Mouse (Mus musculus) adrenal gland, postnatal 10 days (tissue): Measurements from ENCODE around the gene Lpcat4. TPM values are rescaled to one million over a fixed set of nuclear protein-coding genes. Genes with fewer than 3 reads are reported as not detected.
"Not testable (repeated sequence)": the region's sequence is repeated elsewhere in the genome, so short reads cannot be mapped to it uniquely, and the experiment has no call there.

Experiments used
- DNase-seq: peaks from one replicate; pipeline ENCODE4 v3.0.0; 2021; ENCODE audit warnings: mixed read lengths
- total RNA-seq, 2 experiments: library from RNA; stranded (reverse); gene quantifications; 2 replicates each; pipeline ENCODE4 v1.2.3; 2021

The Lpcat4 gene
- total RNA-seq, 2 experiments from 2014 or later = 8.4 to 9.5 TPM

DNA sequence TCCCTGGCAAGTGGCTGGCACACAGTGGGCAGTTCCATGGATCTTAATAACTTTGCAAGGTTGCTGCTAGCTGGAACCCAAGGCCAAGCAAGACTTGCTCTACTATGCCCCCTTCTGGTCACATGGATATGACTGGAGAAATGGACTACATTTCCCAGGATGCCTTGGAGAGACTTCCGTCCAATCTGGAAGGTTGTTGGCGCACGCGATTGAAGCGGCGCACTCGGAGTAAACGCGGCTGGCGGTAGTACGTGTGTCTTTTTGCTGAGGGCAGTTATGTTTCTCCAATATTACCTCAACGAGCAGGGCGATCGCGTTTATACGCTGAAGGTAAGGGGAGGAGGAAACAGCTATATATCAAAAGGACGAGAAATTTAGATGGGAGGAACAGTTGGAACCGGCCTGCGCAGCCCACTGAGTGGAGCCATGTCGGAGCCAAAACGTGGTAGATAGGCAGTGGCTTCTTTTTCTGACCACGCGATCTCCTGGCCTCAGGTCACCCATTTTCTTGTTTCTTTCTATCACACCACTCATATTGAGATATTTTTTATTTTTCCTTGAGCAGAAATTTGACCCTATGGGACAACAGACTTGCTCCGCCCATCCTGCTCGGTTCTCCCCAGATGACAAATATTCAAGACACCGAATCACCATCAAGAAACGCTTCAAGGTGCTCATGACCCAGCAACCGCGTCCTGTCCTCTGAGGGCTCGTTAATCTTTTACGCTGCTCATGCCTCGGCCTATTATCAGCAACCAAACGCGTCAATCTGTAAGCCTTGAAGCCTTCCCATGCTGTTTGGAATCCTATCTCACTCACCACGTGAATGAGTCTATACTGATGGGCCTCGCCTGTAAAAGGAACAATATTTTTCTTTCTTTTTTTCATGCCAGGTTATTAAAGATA, 22.7 kb downstream of the Lpcat4 start, which contains the start of gene Nop10:
Nop10 (plus strand) TSS at position 179 of the 906 bp plus-strand sequence.
- DNase-seq = peak; percentile 87

DNA sequence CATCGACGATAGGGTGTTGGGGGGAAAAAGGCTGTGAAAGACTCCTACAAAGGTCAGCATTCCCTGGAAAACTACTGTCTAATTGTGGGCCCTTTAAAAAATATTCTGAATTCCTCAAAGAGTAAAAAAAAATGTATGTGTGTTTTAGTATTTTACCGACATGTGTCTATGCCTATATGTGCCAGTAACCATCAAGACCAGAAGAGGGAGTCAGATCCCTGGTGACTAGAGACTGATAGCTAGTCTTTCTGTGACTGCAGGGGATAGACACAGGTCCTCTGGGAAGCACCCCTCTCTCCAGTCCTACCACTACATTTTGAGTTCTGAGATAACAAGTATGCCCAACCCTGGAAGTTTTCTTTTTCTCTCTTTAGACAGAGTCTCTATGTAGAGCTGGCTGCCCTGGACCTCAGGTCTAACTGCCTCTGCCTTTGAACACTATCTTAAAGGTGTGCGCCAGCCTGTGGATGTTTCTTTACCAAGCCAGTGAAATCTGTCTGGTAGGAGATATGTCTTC, 23.6 kb downstream of the Lpcat4 start:
- no peak for DNase-seq

DNA sequence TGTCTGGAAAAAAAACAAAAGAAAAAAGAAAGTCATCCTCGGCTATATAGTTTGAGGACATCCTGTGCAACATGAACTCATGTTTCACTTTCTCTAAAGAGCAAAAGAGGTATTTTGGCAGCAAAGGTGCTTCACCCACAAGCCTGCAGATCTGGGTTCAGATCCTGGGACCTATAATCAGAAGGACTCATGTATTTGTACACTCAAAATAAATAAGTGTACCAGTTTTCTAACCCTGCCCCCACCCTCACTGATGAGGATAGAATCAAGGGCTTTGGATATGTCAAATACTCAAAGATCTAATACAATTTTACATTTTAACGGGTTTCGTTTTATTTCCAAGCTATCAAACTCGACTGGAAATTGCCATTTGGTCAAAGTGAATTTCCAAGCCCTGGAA, 25.1 kb downstream of the Lpcat4 start:
- DNase-seq = no peak

DNA sequence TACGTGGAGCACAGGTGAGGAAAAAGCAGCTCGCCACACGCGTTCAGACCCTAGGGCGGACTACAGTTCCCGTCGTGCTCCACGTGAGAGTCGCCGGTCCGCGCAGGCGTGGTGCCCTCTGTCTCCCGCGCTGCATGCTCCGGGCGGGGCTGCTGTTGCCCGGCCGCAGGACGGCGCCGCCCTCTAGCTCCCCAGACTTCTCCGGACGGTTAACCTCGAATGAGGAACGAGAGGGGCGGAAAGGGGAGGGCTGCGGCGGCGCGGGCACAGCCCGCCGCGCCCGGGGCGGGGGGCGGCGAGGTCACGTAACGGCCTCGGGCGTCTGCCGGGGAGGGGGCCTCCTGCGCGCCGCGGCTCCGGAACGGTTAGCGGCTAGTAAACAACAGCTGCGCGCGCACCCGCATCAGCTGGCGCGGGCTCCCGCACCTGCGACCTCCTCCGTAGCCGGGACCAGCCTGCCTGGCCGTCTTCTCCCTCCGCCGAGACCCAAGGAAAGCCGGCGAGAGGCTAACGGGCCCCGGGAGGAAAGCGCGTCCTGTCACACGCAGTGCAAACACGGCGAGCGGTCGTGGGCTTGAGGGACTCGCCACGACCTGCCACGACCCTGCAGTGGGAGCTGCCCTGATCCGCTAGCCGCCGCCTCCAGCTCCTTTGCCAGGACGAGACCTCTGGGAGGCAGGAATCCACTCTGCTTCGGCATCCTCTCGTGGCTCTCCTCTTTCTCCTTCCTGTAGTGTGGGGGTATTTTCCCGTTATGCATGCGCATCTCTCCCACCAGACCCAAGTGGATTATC, 26.4 kb downstream of the Lpcat4 start, which contains the start of gene Slc12a6:
Slc12a6 (plus strand) TSS at position 378 of the 794 bp plus-strand sequence.
- peak; percentile 95 for DNase-seq

DNA sequence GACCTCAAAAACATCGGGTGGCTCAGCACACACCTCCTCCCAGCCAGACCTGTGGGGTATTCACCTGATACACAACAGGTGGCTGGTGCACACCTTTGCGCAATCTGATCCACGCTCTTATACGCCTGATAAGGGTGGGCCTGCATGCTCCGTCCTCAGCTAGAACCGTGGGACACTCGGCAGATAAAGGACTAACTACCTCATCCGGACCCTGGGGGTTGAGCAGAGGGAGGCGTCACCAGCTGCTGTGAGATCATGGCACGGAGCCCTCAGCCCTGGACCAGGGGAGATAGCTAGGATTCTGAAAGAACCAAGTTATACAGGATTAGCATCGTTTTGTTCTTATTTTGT, 26.9 kb downstream of the Lpcat4 start, which contains the start of gene Gm21985:
Gm21985 (plus strand) TSS at position 73 of the 351 bp plus-strand sequence.
- peak; percentile 71 for DNase-seq

DNA sequence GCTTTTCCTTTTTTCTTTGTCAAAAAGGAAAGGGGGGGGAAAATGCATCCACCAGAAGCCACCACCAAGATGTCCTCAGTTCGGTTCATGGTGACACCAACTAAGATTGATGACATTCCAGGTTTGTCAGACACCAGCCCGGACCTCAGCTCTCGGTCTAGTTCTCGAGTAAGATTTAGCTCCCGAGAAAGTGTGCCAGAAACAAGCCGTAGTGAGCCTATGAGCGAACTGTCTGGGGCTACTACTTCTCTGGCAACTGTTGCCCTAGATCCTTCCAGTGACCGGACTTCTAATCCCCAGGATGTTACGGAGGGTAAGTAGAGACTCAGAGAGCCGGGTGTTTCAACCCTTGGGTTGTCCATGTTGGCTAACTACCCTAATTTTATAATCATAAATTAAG, 27.5 kb downstream of the Lpcat4 start:
- peak; percentile 18 for DNase-seq

DNA sequence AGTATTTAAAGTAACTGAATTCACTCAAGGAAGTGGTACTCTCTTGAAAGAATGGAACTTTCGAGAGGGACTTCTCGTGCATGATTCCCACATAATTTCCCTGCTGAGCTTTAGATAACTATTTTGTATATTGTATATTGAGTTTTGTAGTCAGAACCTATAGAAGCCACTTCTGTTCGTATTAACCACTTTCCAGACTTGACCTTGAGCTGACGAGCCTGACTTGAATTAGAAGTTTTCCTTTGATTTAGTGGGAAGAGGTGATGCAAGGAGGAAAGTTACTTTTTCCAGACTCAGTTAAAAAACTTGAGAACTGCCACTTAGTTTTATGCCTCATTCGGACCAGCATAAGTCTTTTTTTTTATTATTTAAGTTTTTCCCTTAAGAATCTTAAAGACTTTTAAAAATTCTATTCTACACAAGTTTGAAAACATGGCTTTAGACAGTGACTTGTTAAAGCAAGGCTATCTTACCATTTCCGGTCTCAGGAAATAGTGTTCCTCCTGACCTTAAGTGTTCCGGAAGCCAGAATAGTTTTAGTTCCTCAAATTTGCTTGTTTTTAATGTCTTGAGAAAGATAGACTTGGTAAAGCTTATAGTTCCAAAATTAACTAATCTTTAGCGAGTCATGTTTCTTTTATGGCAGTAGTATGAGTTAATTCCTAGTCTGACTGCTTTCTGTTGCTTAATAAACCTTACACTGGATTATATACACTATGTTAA, 28.4 kb downstream of the Lpcat4 start:
- DNase-seq = no peak

DNA sequence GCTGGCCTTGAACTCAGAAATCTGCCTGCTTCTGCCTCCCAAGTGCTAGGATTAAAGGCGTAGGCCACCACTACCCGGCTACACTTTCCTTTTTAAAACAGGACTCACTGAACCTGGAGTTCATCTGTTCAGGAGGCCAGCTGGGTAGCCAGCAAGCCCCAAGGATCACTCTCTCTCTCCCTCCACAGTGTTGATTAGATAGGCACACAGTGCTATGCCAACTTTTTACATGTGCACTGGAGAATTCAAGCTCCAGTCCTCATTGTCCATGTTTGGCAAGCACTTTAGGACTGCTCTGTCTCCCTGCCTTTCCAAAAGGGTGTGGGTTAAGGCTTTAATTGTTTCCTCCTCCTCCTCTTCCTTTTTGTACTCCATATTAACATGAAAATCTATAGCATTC, 30.7 kb downstream of the Lpcat4 start:
- DNase-seq = no peak

DNA sequence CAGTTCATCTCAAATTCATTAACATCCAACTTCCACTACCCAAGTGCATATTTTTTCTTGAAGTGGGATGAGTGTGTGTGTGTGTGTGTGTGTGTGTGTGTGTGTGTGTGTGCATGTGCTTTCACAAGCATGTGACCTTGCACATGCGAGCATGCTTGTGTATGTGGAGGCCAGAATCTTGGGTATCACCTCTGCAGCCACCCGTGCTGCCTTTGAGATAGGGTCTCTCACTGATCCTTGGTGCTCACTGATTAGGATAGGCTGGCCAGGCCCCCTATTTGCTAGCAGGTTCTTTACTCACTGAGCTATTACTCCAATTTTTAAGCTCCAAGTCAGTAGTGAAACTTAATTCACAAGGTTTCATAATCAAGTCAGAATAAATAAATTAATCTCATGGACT, 33.6 kb downstream of the Lpcat4 start:
- DNase-seq = no peak

DNA sequence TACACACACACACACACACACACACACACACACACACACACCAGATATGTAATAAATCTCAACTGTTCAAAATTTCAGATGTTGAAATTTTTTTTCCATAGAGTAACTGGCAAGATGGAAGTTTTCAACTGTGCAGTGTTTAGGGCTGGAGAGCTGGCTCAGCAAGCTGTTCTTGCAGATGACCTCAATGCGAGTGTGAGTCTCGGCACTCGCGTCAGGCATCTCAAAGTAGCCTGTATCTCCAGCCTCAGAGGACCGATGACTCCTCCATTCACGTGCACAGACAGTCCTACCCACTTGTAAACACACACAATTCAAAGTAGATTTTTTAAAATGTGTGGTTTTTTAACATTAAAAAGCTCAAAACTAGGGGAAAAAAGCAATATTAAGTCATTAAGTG, 34.2 kb downstream of the Lpcat4 start:
- DNase-seq = no peak

DNA sequence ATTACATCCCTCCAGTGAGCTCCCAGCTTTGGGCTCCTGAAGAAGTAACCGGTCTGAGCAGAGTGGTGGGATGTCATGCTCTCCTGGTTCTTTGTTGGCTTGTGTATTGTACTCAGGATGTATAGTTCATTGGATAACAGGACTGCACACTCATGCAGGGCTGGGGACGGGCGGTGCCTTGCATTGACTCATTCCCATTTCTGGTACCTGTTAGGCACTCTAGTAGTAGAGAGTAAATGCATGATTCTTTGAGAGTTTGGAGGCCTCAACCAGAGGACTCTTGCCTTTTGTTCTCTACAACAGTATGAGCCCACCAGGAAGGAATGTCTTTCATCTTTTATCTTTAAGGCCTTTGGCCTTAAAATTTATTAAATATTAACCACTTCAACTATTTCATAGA, 37.6 kb downstream of the Lpcat4 start:
- no peak for DNase-seq

DNA sequence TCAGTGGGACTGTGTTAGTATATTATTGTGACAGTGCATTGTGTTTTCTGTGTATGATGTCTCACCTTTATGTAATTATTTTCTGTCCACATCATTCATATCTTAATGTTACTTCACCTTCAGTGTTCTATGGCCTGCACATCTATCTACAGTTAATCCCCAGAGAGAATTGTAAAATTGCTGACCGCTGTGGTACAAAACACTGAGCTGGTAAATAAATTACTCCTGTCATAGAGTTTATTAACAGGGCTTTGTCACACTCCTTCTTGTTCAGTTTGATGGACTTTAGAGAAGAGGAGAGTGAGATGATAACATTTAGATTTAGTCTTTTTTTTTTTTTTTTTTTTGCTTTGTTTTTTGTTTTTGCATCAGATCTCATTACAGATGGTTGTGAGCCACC, 43.6 kb downstream of the Lpcat4 start:
- no peak for DNase-seq

DNA sequence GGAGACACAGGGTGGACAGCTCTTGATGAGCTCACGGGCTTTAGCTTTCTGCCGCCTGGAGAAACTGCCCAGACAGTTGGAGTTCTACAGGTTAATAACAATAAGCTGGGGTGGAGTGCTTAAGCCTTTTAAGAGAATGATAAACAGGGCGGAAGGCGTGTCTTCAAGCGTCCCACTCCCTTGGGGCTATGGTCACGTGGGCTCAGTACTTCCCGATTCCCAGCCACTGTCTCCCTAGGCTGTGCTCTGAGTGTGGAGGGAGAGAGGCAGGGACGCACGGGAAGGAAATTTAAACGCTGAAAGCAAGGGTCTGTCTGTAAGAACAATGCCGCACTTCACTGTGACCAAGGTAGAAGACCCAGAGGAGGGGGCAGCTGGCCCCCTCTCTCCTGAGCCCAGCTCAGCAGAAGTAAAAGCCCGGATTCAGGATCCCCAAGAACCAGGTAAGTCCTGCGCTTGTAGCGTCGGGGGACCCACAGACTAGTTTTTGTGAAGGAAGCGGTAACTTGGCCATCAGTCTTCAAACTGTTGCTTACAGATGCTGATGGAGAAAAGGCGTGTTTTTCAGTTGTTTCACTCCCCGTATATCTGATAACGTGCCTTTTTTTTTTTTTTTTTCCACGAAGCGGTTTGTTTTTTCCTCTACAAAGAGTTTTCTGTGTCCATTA, 45.2 kb downstream of the Lpcat4 start:
- peak; percentile 75 for DNase-seq

DNA sequence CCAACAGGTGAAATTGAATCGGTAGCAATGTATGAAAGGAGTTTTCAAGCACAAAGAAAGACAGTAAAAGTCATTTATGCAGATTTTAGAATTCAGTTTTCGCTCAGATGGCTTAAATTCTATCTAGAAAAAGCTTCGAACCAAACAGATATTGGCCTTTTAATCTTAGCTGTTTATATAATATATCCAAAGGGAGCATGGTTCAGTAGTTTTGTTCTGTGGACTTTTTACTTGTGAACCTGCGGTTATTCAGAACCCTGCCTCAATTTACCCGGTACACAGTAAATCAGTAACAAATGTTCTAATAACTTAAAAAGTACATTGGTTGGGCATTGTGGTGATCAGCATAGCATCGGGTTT, 45.7 kb downstream of the Lpcat4 start:
- no peak for DNase-seq

DNA sequence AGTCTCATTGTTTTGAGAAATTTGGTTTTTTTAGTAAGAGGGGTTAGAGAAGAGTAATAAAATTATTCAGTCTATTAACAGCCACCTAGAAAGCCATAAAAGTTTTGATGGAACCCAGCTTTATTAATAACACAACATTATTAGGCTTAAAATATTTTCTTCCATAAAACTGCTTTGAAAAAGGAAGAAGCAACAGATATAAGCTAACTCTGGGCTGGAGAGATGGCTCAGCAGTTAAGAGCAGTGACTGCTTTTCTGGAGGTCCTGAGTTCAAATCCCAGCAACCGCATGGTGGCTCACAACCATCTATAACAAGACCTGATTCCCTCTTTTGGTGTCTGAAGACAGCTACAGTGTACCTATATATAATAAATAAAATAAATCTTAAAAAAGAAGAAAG, 46.8 kb downstream of the Lpcat4 start:
- DNase-seq = not testable (repeated sequence)

DNA sequence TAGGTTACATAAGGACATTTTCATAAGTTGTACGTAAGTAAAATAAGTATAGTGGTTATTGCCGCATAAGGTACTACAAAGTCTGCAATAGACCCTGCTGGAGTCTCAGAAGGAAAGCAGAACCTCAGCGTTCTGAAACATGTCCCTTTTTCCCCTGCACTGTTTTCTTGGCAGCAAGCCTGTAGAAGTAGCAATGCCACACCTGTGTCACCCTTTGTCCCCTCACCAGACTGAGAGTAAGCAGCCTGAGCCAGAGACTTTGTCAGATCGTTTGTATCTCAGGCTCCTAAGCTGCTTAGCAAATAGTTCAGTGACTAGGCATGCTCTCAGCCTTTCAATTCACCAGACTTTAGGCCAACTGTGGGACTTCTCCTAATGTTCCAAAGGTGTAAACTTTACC, 47.8 kb downstream of the Lpcat4 start:
- DNase-seq = no peak

DNA sequence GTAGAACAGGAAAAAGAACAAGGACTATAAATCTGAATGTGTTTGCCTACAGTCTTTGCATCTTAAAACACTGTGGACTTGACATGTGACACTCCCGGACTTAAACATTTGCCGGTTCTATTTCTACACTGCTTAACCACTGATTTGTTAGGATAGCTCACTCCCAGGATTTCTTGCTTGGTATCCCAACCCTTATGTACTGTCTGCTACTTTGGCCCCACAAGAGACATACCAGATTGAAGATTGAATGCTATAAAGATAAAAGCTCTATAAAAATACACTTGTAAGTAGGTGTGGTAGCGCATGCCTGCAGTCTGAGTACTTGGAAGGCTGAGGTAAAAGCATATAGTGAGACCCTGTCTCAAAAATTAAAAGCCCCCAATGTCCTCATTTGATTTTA, 50.2 kb downstream of the Lpcat4 start:
- DNase-seq = no peak

DNA sequence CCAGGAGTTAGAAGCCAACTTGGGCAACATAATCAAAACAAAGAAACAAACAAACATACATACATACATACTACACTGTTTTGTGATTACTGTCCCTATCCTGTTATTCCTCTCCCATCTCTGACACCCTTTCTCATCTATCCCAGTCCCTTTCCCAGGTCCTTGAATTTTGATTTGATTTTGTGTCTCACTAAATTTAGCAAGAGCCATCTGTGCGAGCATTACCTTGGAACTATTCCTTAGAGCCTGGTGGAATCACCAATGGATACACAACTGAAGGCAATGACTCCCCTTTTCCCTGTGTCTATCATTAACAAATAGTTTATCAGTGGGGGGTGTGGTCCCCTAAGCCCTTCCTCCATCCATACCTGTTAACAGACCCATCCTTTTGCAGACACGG, 53.6 kb downstream of the Lpcat4 start:
- DNase-seq = no peak

DNA sequence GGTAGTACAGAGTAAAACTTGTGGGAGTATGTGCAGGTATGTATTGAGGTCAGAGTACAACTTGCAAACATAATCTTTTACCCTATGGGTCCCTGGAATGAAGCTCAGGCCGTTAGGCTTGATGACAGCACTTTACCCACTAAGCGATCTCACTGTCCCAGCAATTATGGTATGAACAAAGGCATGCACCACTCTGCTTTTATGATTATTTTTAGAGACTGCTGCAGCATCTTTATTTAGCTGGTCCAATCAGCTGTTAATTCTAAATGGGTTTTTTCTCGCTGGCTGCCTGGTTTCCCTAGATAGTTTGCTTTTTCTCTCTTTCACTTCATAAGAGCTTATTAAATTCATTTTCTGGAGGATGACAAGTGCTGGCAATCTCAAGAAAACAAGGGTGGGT, 56.9 kb downstream of the Lpcat4 start:
- DNase-seq = no peak
